ENCODE assay signal across 8 mouse cellular contexts in the genomic region with DNA sequence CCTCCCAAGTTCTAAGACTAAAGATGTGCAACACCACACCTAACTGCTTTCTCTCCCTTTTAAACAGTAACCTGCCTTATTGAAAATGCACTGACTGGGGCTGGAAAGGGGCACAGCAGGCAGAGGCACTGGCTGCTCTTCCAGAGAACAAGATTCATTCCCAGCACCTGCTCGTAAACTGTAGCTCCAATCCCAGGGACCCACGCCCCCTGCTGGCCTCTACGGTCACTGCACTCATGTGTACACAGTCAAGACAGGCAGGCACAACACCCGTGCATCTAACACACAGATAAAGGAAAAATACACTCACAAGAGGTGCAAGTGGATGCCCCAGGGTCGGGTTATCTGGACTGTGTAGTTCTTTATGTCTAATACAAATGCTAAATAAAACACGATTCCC. TPM values are rescaled to one million over a fixed set of nuclear protein-coding genes. Genes with fewer than 3 reads are reported as not detected.
DNase-seq lines count a peak whose midpoint lies in the region; ATAC-seq and TF ChIP-seq lines count a peak whose summit lies in the region.

No protein-coding gene starts in this region.

- no peaks in the 10 kb centered on the region for H3K36me3 ChIP-seq in intestine, embryonic 14.5 days (ENCODE audit: control insufficient read depth, insufficient read depth, low read length)
- no peaks in the 10 kb centered on the region for H3K36me3 ChIP-seq in intestine, embryonic 16.5 days (ENCODE audit: control insufficient read depth, insufficient read depth, low read length)

- no peaks in the 10 kb centered on the region for H3K4me1 ChIP-seq in intestine, embryonic 14.5 days (replicated peaks; ENCODE audit: control insufficient read depth, insufficient read depth, low read length)
- 0 out of 2 replicates have a peak, but pooled peaks cover 2% of the 10 kb centered on the region for H3K4me1 ChIP-seq in intestine, embryonic 16.5 days (ENCODE audit: control insufficient read depth, insufficient read depth, low read length)
- no peaks in the 10 kb centered on the region for H3K4me1 ChIP-seq in lung, adult 2 months (ENCODE audit: control insufficient read depth, insufficient read depth, low read length)

- DNase-seq in intestine, embryonic 14.5 days (ENCODE audit: low spot score) = peak; percentile 61
- peak; percentile 65 to 73 for DNase-seq in CD8-positive naive resting alpha-beta T cell, adult 2 months (ENCODE audit: low read depth in 2 of 2, low spot score in 2 of 2)
- peak; percentile 51 to 85 for DNase-seq in adrenal gland, adult (ENCODE audit: inconsistent age in 2 of 2, low spot score in 1 of 2)
- peak; percentile 43 for DNase-seq in embryo, embryonic 9.5 days (ENCODE audit: extremely low spot score)
- peak; percentile 30 for DNase-seq in lung, adult 2 months
- peak; percentile 73 to 89 for DNase-seq in spleen, postnatal 4 days (ENCODE audit: low spot score in 2 of 2)

- WGBS in intestine, embryonic 14.5 days = 68% methylated on average over 6 of the region's 6 CpGs
- 68% methylated on average over 6 of the region's 6 CpGs for WGBS in intestine, embryonic 16.5 days
- 69% methylated on average over 6 of the region's 6 CpGs for WGBS in lung, adult 2 months

- no peak overlapping the region for H3K4me2 ChIP-seq in intestine, embryonic 14.5 days (ENCODE audit: low read length)
- H3K4me2 ChIP-seq in intestine, embryonic 16.5 days (ENCODE audit: low read depth, low read length) = no peak overlapping the region

- no peak for ATAC-seq in intestine, embryonic 14.5 days (replicated peaks; ENCODE audit: low FRiP score, low TSS enrichment, low read depth)
- no peak for ATAC-seq in intestine, embryonic 16.5 days
- no peak for ATAC-seq in inflammation-experienced regulatory T-cells, adult 6 months

- H3K9ac ChIP-seq in intestine, embryonic 14.5 days (ENCODE audit: low read length) = no peak overlapping the region
- H3K9ac ChIP-seq in intestine, embryonic 16.5 days (ENCODE audit: low read depth, low read length) = no peak overlapping the region

- no peak overlapping the region for H3K4me3 ChIP-seq in intestine, embryonic 14.5 days (ENCODE audit: low read depth, low read length)
- H3K4me3 ChIP-seq in intestine, embryonic 16.5 days (ENCODE audit: low read length) = no peak overlapping the region
- no peak overlapping the region for H3K4me3 ChIP-seq in lung, adult 2 months (replicated peaks; ENCODE audit: extremely low read depth, low read depth, low read length)

- no peaks in the 10 kb centered on the region for H3K9me3 ChIP-seq in intestine, embryonic 14.5 days (ENCODE audit: control insufficient read depth, low read length)
- H3K9me3 ChIP-seq in intestine, embryonic 16.5 days (ENCODE audit: control insufficient read depth, low read length) = no peaks in the 10 kb centered on the region

- TF ChIP-seq CTCF in lung, adult 2 months (IDR thresholded peaks at IDR 0.05; ENCODE audit: insufficient read depth, low read length) = peak; percentile 57

- no peak for TF ChIP-seq POLR2A in lung, adult 2 months (IDR thresholded peaks at IDR 0.05; ENCODE audit: borderline replicate concordance, extremely low read depth, low read depth, low read length)

- no peak overlapping the region for H3K27ac ChIP-seq in intestine, embryonic 14.5 days (ENCODE audit: low read depth)
- no peak overlapping the region for H3K27ac ChIP-seq in intestine, embryonic 16.5 days (ENCODE audit: low read length)

- H3K27me3 ChIP-seq in intestine, embryonic 14.5 days (replicated peaks; ENCODE audit: control insufficient read depth, insufficient read depth, low read length) = no peaks in the 10 kb centered on the region
- H3K27me3 ChIP-seq in intestine, embryonic 16.5 days (replicated peaks; ENCODE audit: control insufficient read depth, insufficient read depth, low read length) = no peaks in the 10 kb centered on the region

RNA-seq across cellular contexts. Expression of a gene that starts 31.7 kb away (rescaled TPM):
- 50.3 and 56.4 TPM in 2 replicates for polyA plus RNA-seq in intestine, embryonic 14.5 days (2014; fragmentation: Nextera tagmentation; extraction: Ambion mirVana)
- 24.9 and 34.5 TPM in 2 replicates for polyA plus RNA-seq in intestine, embryonic 16.5 days (2015; fragmentation: Nextera tagmentation; extraction: Ambion mirVana)
- 22.0 and 26.8 TPM in 2 replicates for polyA plus RNA-seq in lung, adult 2 months (2012; rRNA removed)
- 10 to 100 TPM in 1 of 3 experiments, 1 to 10 TPM in 2; 3.2 to 10.9 (median 4.9) TPM for polyA plus RNA-seq in inflammation-experienced regulatory T-cells, adult 6 months (2017; shearing (Covaris generic))

RNA-seq across cellular contexts. Expression of a gene that starts 35.5 kb away (rescaled TPM):
- polyA plus RNA-seq in intestine, embryonic 14.5 days (2014; fragmentation: Nextera tagmentation; extraction: Ambion mirVana) = 13.6 and 14.0 TPM in 2 replicates
- polyA plus RNA-seq in intestine, embryonic 16.5 days (2015; fragmentation: Nextera tagmentation; extraction: Ambion mirVana) = 5.2 and 6.5 TPM in 2 replicates
- 20.1 and 21.1 TPM in 2 replicates for polyA plus RNA-seq in lung, adult 2 months (2012; rRNA removed)
- not detected for polyA plus RNA-seq in inflammation-experienced regulatory T-cells, adult 6 months (2017; shearing (Covaris generic))

RNA-seq across cellular contexts. Expression of a gene that starts 54.9 kb away (rescaled TPM):
- 0.27 and 0.30 TPM in 2 replicates for polyA plus RNA-seq in intestine, embryonic 14.5 days (2014; fragmentation: Nextera tagmentation; extraction: Ambion mirVana)
- 0.07 and 0.12 TPM in 2 replicates for polyA plus RNA-seq in intestine, embryonic 16.5 days (2015; fragmentation: Nextera tagmentation; extraction: Ambion mirVana)
- polyA plus RNA-seq in lung, adult 2 months (2012; rRNA removed) = not detected in 2 replicates
- polyA plus RNA-seq in inflammation-experienced regulatory T-cells, adult 6 months (2017; shearing (Covaris generic)) = not detected

Comparison
In these comparisons a context has a peak if more than half of its experiments do, and no peak if none do; other contexts are left out.
1. DNase-seq: peak in every context shown above with its lines; median percentile 81 in spleen, postnatal 4 days; 69 in CD8-positive naive resting alpha-beta T cell, adult 2 months; 68 in adrenal gland, adult; 61 in intestine, embryonic 14.5 days; 43 in embryo, embryonic 9.5 days; 30 in lung, adult 2 months.